Mouse (Mus musculus): ENCODE results near the gene Slc24a3. TPM values are rescaled to one million over a fixed set of nuclear protein-coding genes. Genes with fewer than 3 reads are reported as not detected.
A peak's percentile ranks its signal among the peaks of the same experiment; 100 is the strongest.

The Slc24a3 gene
- total RNA-seq, 2 experiments from 2014 or later, result 192 to 218 TPM

DNA sequence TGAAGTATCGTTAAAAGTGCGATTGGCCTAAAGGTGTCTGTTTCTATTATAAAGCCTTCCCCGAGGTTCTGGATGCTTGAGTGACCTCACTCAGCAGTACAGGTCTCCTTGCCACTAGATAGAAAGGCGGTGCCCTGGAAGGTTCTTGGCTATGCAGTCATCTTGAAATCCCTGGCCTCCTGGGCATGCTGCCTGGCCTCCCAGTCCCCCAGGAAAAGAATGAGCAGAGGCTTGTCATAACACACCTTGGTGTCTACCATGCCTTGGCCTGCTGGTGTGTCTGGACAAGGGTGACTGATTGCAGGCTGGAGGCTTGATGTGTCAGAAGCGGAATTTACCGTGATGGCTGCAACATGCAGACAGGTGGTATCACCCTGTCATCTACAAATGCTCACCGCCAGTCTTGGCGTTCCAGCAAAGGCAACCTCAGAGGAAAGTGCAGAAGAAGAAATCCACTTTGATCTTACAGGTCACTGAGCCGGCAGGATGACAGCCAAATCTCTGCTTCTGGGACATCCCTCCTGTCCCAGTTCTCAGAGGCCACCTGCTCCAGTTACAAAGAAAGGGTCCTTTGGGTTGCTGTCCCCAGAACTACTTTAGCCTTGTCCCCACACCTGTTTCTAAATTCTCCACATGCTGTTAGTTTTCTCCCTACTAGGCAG is 106.6 kb downstream of the Slc24a3 start:
- no peak for DNase-seq (ENCODE audit: low spot score in 2 of 2)

DNA sequence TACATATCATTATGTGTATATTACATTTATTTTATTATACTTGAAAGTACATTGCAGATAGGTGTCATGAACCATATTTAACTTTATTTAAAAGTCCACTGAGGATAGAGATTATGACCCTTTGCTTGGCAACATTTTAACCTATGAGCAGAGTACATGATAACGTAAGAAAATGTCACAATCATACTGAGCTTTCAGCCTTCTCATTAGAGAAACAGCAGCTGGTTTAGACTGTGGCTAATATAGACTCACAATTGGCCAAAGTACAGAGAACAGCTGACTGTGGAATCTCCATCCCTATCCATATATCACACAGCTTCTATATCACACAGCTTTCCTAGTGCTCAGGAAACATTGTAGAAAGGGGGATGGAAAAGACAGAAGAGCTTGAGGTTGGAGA is 111.8 kb downstream of the Slc24a3 start:
- no peak for DNase-seq (ENCODE audit: low spot score in 2 of 2)

DNA sequence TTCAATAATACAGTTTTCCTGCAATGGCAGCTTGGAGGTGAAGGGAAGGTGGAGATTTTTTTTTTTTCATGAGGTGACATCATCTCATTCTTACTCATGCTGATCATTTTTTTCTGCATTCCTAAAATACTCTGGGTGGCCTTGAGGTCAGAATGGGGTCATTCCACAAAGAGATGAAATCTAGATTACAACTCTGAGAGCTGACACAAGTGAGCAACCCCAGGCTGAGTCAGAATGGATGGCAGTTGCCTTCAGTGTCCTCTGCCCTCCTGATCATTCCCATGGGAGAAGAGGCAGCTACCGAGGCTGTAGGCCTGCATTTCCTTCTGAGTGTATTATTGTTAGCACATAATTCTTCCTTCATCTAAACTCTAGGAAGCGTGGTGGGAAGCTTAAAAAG is 116.2 kb downstream of the Slc24a3 start:
- no peak for DNase-seq (ENCODE audit: low spot score in 2 of 2)

GRCm38 (mm10) chr2:145288501-145288900 is 120.9 kb downstream of the Slc24a3 start:
- peak in 1 of 2 experiments; percentile 45 for DNase-seq (ENCODE audit: low spot score in 2 of 2)

GRCm38 (mm10) chr2:145291473-145291872 is 123.9 kb downstream of the Slc24a3 start:
- DNase-seq (ENCODE audit: low spot score in 2 of 2), result no peak

DNA sequence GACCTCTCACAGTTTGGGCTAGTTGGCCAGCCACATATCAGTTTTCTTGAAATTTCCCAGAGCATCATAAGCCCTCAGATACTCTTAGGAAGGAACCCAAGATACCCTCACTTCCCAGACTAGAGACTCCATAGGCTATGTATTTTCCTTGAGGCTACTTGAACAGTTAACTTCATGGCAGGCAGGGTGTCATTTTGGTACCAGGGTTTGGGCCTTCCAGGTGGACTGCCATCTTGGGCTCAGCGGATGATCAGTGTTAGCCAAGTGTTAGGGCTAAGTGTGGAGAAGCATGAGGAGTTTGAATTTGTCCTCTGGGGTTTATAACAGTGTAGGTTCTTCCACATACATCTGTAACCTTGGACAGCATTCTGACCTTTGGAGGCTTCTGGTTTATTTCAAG is 124.6 kb downstream of the Slc24a3 start:
- DNase-seq (ENCODE audit: low spot score in 2 of 2), result no peak

- DNase-seq (ENCODE audit: low spot score in 2 of 2), result no peak
Measured at GRCm38 (mm10) chr2:145292816-145293215, 125.3 kb downstream of the Slc24a3 start.

GRCm38 (mm10) chr2:145296906-145297305 is 129.4 kb downstream of the Slc24a3 start:
- no peak for DNase-seq (ENCODE audit: low spot score in 2 of 2)

DNA sequence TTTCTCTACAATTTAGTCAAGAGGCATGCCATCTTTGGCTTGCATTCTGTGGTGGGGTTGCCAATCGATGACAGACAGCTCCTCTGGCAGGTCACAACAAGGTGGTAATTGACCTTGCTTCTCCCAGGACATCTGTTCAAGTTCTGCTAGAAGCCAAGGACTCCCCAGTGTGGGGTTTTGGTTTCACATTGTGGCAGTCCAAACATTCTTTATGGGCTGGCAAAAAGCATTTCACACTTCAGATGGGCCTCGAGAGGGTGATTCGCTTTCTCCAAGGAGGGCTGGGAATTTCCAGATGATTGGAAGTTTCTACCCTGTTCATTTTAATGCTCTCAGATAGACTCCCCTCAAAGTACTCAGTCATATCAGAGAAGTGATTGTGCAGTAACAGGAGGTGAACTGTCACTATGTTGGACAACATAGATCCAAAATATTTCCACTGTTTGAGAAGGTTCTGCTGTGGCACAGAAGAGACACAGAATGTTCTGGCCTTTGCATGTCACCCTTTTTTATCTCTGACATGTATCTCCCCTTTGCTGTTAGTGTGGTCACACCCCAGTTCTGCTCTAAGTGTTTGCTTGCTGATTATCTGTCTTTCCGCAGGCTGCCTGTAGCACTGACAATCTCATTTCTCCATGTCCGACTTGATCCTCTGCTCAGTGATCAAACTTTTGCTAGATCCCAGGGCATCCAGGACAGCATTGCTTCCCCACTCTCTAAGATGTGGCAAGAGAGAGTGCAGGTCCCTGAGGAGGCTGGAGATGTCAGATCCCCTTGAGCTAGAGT is 132.6 kb downstream of the Slc24a3 start:
- DNase-seq (ENCODE audit: low spot score in 2 of 2), result peak in 1 of 2 experiments; percentile 16

GRCm38 (mm10) chr2:145307231-145307883 is 139.8 kb downstream of the Slc24a3 start:
- no peak for DNase-seq (ENCODE audit: low spot score in 2 of 2)

- no peak for DNase-seq (ENCODE audit: low spot score in 2 of 2)
Measured at GRCm38 (mm10) chr2:145318916-145319315, 151.4 kb downstream of the Slc24a3 start.

GRCm38 (mm10) chr2:145321287-145321686 is 153.7 kb downstream of the Slc24a3 start:
- DNase-seq (ENCODE audit: low spot score in 2 of 2), result no peak

DNA sequence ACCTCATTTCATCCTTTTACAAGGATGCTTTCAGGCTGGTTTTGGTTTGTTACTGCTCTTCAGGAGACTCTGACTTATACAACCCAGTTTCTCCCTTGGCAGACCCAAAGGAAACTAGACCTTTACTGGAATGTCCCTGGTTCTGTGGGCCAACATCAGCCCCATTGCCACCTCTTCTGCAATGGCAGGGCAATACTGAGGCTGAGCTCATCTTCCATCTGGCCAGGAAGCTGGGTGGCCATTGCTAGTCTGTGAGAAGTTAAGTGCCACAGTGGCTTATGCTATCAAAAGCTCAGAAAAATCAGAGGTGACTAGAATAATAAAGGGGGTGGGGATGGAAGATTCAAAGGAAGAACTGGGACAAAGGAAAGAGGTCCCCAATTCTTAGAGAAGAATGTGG is 154.2 kb downstream of the Slc24a3 start:
- no peak for DNase-seq (ENCODE audit: low spot score in 2 of 2)

GRCm38 (mm10) chr2:145324477-145324876 is 156.9 kb downstream of the Slc24a3 start:
- no peak for DNase-seq (ENCODE audit: low spot score in 2 of 2)

GRCm38 (mm10) chr2:145325852-145326251 is 158.3 kb downstream of the Slc24a3 start:
- no peak for DNase-seq (ENCODE audit: low spot score in 2 of 2)

GRCm38 (mm10) chr2:145326544-145326943 is 159.0 kb downstream of the Slc24a3 start:
- DNase-seq (ENCODE audit: low spot score in 2 of 2), result no peak

- DNase-seq (ENCODE audit: low spot score in 2 of 2), result peak; percentile 22 to 49
Measured at GRCm38 (mm10) chr2:145329756-145330155, 162.2 kb downstream of the Slc24a3 start.

DNA sequence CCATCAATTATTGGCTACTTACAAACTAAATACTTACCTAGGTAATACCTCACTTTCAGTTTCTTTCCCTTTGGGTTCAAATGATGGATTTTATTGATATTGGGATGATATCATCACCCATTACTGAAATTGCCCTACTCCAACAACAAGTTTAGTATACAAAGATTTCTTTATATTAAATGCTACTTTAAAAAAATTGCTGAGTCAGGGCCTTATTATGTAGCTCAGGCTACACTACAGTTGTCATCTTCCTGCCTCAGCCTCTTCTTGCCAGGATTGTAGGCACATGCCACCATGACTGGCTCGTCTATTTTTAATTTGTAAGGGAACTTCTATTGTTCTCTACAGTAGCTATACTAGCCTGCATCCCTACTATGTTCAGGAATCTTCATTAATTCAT is 164.0 kb downstream of the Slc24a3 start:
- no peak for DNase-seq (ENCODE audit: low spot score in 2 of 2)

DNA sequence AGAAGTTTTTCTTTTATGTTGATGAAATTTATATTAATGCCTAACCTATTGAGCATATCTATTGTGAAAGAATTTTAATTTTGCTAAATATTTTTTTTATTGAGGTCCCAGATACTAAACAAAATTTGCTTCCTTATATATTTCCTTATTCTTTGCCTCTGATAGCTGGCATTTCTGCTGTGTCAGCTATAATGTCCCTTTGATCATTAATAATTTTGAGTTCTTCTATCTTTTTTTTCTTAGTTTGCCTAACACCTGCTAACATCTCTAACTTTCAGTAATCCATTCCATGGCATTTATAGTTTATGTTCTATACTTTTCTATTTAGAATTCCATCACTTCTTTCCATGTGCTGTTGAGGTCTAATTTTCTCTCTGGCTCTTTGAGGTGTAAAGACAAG is 165.9 kb downstream of the Slc24a3 start:
- DNase-seq (ENCODE audit: low spot score in 2 of 2), result no peak

DNA sequence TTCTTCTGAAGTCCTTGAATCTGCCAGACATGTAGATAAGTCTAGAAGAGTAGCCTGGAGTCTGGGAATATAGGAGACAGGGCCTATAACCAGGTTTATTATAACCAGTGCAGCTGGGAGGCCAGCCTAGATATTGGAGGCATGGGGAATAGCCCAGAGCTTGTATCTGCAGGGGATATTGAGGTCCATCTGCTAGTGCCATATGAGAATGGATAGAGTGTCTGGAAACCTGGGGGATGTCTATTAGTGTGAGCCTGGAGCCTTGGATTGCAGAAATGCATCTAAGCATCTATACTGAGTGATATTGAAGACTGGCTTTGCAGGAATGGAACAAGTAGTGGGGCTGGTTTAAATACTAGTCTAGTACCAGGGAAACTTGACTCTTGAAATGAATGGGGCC is 168.9 kb downstream of the Slc24a3 start:
- DNase-seq (ENCODE audit: low spot score in 2 of 2), result no peak

- no peak for DNase-seq (ENCODE audit: low spot score in 2 of 2)
Measured at GRCm38 (mm10) chr2:145340816-145341215, 173.3 kb downstream of the Slc24a3 start.

- no peak for DNase-seq (ENCODE audit: low spot score in 2 of 2)
Measured at GRCm38 (mm10) chr2:145342956-145343355, 175.4 kb downstream of the Slc24a3 start.

All from layer of hippocampus, postnatal 14 days (tissue).